Mouse (Mus musculus): Measurements from ENCODE around the gene Adamts2.

Gene Adamts2

GRCm38 (mm10) chr11:50623806-50624205, 21.9 kb downstream of the Adamts2 start:
- DNase-seq (ENCODE audit: low spot score) = no peak

DNA sequence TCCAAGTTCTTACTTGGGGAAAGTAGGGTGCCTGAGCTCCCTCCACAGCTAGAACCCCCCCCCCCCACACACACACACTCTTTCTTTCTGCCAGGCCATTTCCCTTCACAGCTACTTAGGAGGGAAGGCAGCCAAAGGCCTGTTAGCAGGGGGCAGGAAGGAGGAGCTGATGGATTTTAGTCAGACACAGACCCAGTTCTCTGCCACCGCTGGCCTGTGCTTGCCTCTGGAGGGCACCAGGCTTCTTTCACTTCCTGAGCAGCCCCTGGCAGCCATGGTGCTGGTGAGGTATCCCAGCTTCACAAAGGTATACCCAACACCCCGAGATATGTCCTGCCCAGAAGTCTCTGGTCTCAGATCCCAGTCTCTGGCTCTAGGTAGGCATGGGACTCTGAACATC, 22.4 kb downstream of the Adamts2 start:
- DNase-seq (ENCODE audit: low spot score) = no peak

DNA sequence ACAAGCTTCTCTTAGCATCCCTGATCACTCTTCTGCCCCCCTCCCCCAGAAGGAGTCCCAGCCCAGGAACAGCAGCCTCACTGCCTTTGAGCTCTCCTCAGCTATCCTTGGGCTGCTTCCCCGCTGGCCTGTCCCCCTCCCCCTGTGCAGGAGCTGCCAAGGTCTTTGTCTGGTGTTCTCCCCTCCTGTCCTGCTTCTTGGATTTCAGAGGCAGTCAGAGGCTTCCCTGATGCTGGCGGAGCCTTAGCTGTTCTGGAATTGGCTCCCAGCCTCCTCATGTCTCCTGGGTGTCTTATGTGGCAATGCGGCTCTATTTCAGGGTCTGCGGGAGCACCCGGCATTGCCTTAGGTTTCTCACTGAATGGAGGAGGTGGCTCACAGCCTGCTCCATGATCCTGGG, 22.8 kb downstream of the Adamts2 start:
- no peak for DNase-seq (ENCODE audit: low spot score)

DNA sequence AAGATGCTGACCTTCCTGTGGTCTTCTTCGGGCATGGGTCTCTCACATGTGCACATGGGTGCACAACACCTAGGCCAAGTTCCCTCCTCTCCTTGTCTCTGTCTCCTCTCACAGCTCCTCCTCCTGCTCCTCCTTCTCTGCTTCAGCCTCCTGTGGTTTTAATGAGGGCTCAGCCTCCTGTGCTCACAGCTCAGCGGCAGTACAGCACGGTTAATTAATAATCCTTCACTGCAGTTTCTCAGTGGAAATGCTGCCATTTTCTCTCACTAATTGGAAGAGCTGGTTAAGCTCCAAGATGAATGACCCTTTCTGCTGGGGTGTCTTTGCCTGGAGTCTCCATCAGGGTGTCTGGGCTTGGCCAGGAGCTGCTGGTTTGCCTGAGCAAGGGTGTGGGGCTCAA, 27.0 kb downstream of the Adamts2 start:
- DNase-seq (ENCODE audit: low spot score) = no peak

DNA sequence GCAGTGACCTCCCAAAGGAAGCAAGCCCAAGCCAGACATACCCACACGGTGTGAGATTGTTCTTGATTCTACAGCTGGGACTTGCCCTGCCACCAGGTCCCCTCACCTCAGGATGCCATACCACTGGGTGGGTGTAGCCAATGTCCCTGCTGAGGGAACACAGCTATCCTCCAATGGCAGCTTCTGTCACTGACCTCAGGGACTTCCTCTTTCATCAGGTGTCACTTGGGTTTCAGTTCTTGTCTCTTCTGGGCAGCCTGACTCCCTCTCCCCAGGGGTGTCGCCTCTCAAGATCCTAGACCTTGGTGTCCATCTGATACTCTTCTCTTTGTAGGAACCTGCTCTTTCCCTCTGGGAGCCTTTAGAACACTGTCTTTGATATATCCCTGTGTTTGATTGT, 28.6 kb downstream of the Adamts2 start:
- no peak for DNase-seq (ENCODE audit: low spot score)

DNA sequence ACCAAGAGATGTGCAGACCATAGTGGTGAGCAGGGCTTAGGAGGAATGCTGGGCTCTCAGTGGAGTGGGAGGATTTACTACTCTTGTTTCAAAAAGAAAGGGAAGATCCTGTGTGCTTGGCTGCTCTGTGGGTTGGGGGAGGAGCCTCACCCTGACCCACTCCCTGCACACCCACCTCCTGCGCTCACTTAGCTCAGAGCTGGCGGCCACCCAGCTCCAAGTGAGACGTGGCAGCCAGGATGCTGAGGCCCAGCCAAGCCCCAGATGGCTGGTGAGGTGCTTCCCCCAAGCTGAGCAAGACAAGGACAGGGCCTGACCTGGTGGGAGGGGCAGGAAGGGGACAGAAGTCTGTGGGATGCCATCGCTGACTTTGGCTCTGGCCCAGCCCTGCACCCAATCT, 30.4 kb downstream of the Adamts2 start:
- DNase-seq (ENCODE audit: low spot score) = peak; percentile 63

DNA sequence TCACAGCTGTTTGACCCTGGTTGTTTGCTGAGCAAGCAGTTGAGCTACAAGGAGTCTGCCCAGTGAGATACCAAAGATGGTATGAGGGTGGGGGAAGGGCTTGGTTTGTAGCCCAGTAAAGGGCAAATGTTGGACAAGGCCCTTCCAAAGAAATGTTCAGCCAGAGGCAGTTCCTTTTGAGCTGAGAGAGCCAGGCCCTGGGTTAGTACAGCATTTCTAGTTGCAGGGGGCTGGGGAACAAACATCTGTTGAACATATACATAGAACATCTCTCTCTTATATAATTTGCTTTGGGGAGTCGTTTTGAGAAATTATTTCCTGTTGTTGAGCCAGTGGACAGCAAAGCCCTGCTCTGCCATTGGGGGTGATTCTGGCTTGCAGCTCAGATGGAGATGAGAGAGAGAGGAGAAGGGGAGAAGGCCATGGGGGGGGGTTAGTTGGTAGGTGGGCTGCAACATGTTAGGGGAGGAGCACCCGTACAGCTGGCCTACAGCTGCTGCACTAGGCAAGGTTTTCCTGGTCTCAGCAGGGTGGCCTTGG, 33.2 kb downstream of the Adamts2 start:
- no peak for DNase-seq (ENCODE audit: low spot score)

GRCm38 (mm10) chr11:50637026-50637425, 35.1 kb downstream of the Adamts2 start:
- DNase-seq (ENCODE audit: low spot score) = no peak

- no peak for DNase-seq (ENCODE audit: low spot score)
Measured at GRCm38 (mm10) chr11:50638197-50638867, 36.4 kb downstream of the Adamts2 start.

DNA sequence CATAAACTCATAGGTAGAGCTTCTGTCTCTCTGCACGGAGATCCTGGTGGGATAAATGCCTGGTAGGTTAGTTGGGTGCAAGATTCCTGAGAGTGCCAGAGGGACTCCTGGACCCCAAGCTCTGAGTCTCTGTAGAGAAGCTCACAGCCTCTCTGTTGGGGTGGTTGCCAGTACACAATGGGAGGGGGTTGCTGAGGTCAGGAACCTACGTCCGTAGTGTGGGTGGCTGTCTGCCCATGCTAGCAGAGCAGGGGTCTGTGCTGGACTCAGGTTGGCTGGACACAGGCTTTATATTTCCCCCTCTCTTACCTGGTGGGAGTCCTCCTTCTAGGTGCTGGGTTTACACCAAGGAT, 37.0 kb downstream of the Adamts2 start:
- no peak for DNase-seq (ENCODE audit: low spot score)

DNA sequence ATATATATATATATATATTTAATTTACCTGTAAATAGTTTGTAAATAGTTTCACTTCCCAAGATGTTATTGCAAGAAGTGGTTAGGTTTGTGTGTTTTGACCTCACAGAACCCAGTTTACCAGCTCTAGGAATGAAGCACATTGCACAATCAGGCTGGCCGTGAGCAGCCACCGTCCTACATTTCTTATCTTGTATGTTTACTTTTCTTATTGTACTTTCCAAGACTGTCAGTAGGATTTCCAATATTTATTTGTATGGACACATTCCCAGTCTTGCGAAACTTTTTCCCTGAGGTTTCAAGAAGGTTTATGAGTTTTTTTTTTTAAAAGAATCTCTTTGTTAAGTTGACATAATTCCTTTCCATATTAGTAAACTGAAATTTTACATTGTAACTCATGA, 40.7 kb downstream of the Adamts2 start:
- no peak for DNase-seq (ENCODE audit: low spot score)

DNA sequence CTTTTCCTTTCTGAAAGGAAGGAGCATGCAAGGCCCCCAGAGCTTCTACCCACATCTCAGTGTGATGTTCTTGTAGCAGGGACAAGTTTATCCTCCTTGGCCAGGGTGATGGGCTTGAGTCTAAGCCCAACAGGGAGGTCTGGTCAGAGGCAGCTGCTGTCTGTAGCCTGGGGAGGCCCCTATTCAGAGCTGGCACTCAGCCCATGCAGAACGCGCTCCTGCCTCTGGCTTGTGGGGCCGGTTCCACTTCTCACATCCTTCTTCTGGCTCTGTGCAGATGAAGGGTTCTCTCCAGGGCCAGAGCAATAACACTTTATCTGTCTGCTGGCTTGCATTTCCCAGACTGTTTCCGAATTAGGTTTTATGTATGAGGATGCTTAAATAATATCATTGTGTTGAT, 44.3 kb downstream of the Adamts2 start:
- no peak for DNase-seq (ENCODE audit: low spot score)

- no peak for DNase-seq (ENCODE audit: low spot score)
Measured at GRCm38 (mm10) chr11:50648143-50648807, 46.4 kb downstream of the Adamts2 start.

DNA sequence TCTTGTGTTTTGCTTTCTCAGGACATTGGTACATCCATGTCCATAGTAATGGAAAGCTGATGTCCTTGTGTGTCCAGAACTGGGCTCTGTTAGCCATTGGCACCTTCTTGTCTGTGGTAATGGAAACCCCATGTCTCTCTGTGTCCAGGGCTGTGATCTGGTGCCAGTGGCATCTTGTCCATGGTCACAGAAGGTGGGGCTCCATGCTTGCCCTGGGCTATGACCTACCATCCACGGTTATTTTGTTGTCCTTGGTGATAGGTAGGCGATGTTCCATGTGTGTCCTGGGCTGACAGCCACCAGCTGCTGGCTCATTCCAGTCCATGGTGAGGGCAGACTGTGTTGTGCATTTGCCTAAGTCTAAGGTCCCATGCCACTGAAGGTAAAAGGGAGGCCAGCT, 48.2 kb downstream of the Adamts2 start:
- DNase-seq (ENCODE audit: low spot score) = no peak

DNA sequence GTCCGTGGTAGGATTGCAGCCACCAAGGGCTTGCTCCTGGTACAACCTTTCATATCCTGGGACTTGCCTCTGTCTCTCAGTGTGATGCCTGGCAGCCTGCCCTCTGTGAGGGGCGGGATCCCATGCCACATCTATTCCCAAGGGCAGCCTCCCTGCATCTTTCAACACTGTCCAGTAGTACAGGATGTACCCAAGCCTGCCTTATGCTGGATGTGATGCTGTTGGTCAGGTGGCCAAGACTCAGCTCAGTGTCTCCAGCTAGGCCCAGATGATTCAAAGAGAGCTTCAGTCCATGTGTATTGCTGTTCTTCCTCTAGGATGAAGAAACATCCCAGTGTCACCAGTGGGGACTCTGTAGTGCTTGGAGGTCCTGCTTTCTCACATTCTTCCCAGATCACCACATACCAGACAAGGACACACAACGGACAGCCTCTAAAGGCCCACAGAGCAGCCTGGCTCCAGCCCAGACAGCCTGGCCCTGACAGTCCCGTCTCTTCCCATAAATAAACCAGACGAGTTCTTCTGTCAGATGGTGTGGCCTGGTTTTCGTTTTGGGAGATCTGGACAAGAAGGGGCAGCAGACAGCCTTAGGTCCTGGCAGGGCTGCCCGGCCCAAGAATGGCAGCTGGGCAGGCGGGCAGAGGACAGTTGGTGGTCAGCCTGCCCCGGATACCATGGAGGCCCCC, 52.0 kb downstream of the Adamts2 start:
- DNase-seq (ENCODE audit: low spot score) = no peak

- DNase-seq (ENCODE audit: low spot score) = no peak
Measured at GRCm38 (mm10) chr11:50658826-50659225, 56.9 kb downstream of the Adamts2 start.

DNA sequence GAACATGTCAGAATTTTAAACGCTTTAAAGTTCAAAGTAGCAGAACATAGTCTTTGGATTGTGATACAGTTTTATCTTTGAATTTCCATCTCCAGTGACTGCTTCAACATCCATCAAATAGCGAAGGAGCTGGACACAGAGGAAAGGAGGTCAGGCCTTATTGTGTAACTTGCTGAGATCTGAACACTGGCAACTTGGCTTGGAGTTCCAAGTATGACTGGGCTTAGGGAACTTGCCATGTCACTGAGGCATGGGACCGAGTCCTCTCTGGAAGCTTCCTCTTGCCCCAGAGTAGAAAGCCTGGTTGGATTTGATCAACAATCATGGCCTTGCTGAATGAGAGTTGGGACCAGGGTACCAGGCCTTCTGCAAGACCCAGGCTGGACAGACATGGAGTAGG, 60.3 kb downstream of the Adamts2 start:
- no peak for DNase-seq (ENCODE audit: low spot score)

DNA sequence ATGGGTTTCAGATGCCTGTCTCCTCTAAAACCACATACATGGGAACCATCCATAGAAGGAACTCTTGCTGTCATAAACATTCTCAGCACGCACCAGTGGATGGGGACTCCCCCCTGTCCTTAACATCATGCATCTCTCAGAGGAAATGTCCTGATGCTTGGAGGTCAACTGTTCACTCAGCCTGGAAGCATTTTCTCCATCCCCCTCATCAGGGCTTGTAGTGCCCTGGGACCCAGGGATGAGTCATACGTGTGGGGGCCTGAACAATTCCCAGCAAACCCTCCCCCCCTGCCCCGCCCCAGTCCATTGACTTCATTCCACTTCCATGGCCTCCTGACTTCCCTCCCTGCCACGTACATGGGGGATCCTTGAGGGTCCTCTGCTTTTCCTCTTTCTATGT, 62.9 kb downstream of the Adamts2 start:
- DNase-seq (ENCODE audit: low spot score) = no peak

GRCm38 (mm10) chr11:50669542-50670362, 67.9 kb downstream of the Adamts2 start:
- peak; percentile 65 for DNase-seq (ENCODE audit: low spot score)

GRCm38 (mm10) chr11:50670363-50670725, 68.5 kb downstream of the Adamts2 start:
- no peak for DNase-seq (ENCODE audit: low spot score)

GRCm38 (mm10) chr11:50670881-50671280, 69.0 kb downstream of the Adamts2 start:
- no peak for DNase-seq (ENCODE audit: low spot score)

GRCm38 (mm10) chr11:50671376-50671775, 69.5 kb downstream of the Adamts2 start:
- DNase-seq (ENCODE audit: low spot score) = no peak

All from ovary, postnatal 14 days (tissue).